Mouse (Mus musculus) heart, postnatal 0 days (tissue): ENCODE measurements at regions not wholly inside any gene's neighbourhood (a gene's known extent, or its start where the extent isn't known, plus 50 kb on each side); places are given as distances from the start of the nearest gene placed in this dataset.

Experiments used
- CTCF ChIP-seq: IDR thresholded peaks from 2 replicates; pipeline ENCODE4 v1.5.1; 2016; ENCODE audit warnings: antibody characterized with exemption, control low read depth, low read depth
- EP300 ChIP-seq: IDR thresholded peaks from 2 replicates; pipeline ENCODE4 v1.6.1; 2016; ENCODE audit warnings: antibody characterized with exemption, low read depth

DNA sequence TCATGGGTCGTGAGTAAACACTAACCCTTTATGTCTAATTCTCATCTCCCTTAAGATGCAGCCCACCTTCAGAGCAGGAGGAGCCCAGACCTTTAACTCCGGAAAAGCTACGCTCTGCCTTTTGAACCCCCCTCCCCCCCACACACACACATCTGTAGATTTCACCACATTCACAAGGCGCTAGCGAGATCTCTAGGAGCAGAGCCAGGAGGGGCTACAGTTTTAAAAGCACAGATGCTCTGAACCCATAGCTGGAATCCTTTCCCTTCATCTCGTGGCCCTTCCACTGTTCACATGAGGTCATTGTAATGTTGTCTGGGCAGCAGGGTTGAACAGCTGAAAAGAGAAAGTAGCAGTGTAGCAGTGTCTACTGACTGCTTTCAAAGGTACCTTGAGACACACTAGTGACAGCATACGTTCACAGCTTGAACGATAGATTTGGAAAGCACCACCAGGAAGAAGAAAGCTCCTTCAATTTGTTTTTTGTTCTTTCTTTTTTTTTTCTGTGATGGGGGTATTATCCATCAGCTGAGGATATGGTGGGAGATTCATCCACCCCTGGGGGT lies 174.2 kb upstream of the Plxnc1 start:
- TF ChIP-seq EP300, result no peak
- TF ChIP-seq CTCF, result no peak
